Mouse (Mus musculus) cerebellum, adult 8-10 months (tissue): ENCODE measurements around the gene Ambp.

ENCODE experiments used
- DNase-seq: peaks from one replicate; pipeline ENCODE4 v3.0.0; 2022

The Ambp gene

DNA sequence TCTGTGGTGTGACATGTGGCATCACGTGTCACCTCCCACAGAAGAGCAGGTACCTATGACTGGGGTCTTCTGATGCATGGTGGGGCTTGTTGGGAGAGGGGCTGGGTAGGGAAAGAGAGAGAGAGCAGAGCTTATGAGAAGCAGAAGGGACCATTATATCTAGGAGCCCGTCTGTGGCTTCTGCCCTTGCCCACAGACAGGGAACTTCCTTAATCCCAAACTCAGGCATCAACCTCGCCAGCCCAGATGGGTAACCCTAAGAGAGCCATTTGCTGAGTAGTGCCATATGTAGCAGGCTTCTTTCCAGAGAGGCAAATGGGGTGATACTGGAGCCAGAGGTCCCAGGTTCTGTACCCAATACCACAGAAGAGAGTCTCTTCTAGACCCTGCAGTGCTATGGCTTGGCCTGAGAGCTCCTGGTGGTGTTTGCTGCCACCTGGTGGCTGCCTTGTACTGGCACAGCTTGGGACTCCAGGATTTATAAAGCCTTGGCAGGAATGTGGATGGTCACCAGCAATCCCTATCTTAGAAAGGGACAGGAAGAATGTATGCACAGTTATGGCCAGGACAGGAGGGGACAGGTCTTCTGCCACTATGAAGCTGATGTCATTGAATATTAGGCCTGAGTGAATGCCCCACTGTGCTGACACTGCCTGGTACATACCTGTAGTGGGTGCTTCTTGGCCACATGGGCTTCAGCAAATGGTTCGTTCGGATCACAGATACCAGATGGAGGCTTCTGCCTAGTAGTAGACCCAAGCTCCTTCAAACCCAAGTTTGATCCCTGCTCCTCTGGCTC lies 35.8 kb downstream of the Ambp start:
- DNase-seq, result peak; percentile 57

DNA sequence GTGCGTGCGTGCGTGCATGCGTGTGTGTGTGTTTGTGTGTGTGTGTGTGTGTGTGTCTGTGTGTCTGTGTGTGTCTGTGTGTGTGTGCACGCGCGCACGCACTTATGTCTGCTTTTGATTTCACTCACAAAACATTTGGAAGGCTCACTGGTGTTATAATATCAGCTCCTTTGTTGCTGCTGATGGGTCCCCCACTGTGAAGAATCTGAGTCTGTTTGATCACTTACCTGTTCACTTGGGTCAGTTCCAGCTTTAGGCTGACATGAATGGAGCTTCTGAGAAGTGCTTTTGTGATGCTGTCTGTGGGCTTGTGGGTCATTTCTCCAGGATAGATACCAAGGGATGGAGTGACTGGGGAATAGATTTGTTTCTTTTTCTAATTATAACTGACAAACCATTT lies 48.9 kb downstream of the Ambp start:
- no peak for DNase-seq

DNA sequence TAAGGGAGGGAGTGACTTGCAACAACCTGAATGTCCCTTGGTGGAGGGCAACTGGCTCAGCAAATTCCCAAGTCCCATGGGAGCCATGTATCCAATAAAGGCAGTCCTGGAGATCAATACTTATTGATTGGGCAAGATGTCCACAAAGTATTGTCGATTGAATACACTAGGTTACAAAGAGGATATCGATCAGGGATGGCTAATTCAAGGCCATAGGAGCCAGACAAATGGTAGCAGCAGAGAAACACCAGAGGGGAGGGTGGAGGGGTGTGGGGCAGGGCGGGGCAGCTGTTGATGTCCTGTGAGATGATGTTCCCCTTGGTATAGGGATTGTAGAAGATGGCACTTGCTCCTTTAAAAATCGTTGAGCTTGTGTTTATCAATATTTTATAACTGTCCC lies 52.6 kb downstream of the Ambp start:
- DNase-seq, result no peak

DNA sequence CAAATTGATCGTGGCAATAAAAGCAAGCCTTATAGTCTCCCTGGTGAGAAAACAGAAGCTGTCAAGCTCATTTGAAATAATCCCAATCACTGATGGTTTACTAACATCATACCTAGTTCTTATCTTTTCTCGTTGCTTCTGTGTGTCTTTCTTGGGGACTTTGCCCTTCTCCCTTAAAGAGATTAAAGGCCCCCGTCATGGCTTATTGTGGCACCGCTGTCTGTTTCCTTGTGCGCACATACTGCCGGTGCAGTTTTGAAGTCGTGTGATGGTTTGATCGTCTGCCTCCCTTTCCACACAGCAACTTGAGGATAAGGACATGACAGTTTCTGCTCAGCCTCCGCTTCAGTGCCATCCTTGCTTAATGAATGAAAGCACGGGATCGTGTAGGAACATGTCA lies 54.1 kb downstream of the Ambp start:
- DNase-seq, result no peak

DNA sequence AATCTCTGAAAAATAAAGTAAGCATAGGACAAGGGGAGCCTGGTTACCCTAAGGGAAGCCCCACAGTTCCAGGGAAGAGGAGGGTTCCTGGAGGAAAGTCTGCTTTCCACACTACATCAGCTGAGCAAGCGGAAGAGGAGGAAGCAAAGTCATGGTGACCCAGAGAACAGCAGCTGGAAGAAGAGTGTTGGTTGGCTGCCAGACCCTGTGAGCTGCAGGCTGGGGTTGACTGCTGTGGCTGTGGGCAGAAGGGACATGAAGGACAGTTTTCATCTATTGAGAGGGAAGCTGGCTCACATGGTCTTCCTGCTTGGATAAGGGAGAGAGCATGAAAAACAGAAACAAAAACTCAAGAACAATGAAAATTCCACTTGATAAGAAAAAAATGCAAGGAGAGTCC lies 57.0 kb downstream of the Ambp start:
- DNase-seq, result no peak
